Mouse (Mus musculus) thymus, postnatal 25 days (tissue): ENCODE results near the gene Dnajb14.
"Not testable (repeated sequence)": the region's sequence is repeated elsewhere in the genome, so short reads cannot be mapped to it uniquely, and the experiment has no call there.

ENCODE experiments used
- DNase-seq: peaks from one replicate; pipeline ENCODE4 v3.0.0; 2022

The Dnajb14 gene

GRCm38 (mm10) chr3:137867437-137868093 lies at the start of gene Dnajb14:
Gene Dnajb14, plus strand, starts transcription at chr3:137867675.
- DNase-seq, result peak; percentile 56

- no peak for DNase-seq
Observed at GRCm38 (mm10) chr3:137818713-137819112, 48.8 kb upstream of the Dnajb14 start.

- DNase-seq, result no peak
Observed at GRCm38 (mm10) chr3:137820688-137821467, 46.6 kb upstream of the Dnajb14 start.

GRCm38 (mm10) chr3:137823317-137823716 lies 44.2 kb upstream of the Dnajb14 start:
- DNase-seq, result no peak

GRCm38 (mm10) chr3:137827678-137828077 lies 39.8 kb upstream of the Dnajb14 start:
- DNase-seq, result no peak

DNA sequence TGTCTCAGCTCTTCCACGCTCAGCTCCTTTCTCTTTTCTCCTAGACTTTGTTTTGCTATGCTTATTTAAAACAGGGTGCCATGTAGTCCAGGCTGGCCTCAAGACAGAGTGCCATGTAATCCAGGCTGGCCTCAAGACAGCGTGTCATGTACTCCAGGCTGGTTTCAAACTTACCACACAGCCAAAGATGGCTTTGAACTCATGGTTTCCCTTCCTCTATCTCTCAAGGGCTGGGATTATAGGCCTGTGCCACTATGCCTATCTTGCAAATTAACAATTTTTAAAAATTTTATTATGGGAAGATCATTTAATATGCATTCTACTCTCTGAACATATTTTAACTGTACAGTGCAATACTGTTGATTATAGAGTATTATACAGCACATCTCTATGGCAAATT lies 36.3 kb upstream of the Dnajb14 start:
- DNase-seq, result no peak

- DNase-seq, result no peak
Observed at GRCm38 (mm10) chr3:137833128-137833527, 34.3 kb upstream of the Dnajb14 start.

DNA sequence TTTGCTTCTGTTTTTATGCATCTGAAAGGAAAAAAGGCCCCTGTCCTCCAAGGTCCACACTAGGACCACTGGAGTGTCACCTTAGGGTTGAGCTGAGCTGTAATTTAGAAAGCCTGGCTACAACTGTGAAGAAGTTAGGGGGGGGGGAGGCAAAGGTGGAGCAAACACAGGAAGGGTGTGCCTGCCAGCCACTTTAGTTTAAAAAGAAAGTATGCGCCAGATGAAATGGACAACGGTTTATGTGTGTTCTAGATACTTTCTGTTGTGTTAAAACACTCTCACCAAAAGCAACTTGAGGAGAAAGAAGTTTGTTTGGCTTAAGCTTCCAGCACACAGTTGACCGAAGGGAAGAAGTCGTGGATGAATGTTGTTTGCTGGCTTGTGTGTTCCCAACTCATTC lies 33.8 kb upstream of the Dnajb14 start:
- no peak for DNase-seq

GRCm38 (mm10) chr3:137836543-137836942 lies 30.9 kb upstream of the Dnajb14 start:
- no peak for DNase-seq

- no peak for DNase-seq
Observed at GRCm38 (mm10) chr3:137838160-137838559, 29.3 kb upstream of the Dnajb14 start.

DNA sequence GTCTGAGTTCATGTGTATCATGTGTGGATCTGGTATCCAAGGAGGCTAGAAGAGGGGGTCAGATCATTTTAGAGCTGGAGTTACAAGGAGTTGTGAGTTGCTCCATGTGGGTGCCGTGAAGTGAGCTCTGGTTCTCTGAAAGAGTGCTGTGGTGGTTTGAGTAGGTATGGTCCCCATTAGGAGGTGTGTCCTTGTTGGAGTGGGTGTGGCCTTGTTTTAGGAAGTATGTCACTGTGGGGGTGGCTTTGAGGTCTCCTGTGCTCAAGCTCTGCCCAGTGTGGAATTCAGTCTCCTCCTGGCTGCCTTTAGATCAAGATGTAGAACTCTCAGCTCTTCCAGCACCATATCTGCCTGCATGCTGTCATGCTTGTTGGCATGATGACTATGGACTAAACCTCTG lies 24.5 kb upstream of the Dnajb14 start:
- DNase-seq, result no peak

DNA sequence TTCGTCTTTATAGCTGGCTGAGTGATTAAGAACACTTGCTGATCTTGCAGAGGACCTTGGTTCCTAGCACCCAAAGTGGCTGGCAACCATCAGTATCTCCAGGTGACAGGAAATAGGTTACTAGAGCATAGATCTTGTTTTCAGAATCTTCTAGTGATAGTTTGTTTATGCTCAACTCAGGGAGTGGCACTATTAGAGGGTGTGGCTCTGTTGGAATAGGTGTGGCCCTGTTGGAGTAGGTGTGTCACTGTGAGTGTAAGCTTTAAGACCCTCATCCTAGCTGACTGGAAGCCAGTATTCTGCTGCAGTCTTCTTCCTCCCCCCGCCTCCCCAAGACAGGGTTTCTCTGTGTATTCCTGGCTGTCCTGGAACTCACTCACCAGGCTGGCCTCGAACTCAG lies 23.2 kb upstream of the Dnajb14 start:
- DNase-seq, result no peak

- no peak for DNase-seq
Observed at GRCm38 (mm10) chr3:137846552-137846951, 20.9 kb upstream of the Dnajb14 start.

DNA sequence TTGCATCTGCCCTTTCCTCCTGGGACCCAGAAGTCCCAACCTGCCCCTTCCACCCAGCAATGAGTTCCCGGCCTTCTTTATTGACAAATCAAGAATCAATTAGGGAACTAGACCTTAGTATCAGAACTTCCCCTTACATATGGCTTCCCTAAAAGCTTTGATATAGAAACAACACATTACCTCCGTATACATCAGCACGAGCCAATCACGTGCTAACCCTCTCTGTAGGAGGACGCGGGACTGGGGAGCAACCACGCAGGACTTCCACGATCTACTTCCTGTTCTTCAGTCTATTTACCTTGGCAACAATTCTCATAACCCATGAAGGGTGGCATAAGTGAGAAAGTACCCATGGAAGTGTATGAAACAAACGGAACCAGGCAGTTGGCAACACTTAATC lies 19.1 kb upstream of the Dnajb14 start:
- DNase-seq, result no peak

- DNase-seq, result no peak
Observed at GRCm38 (mm10) chr3:137849697-137850096, 17.8 kb upstream of the Dnajb14 start.

DNA sequence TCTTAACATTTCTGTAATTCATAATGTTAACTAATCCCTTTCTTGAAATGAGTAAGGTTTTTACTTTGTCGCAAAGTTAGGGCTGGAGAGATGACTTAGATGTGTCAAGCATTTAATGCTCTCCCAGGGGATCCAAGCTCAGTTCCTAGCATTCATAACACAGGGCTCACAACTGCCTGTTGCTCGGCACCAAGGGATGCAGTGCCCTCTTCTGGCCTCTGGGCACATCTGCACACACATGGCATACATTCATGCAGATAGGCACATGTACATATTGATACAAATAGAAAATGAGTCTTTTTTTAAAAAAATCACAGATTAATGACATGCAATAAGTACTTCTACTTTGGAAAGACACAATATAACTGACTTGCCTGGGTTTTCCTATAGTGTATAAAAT lies 16.3 kb upstream of the Dnajb14 start:
- no peak for DNase-seq

- not testable (repeated sequence) for DNase-seq
Observed at GRCm38 (mm10) chr3:137853011-137853410, 14.5 kb upstream of the Dnajb14 start.

GRCm38 (mm10) chr3:137855328-137855727 lies 12.1 kb upstream of the Dnajb14 start:
- no peak for DNase-seq

DNA sequence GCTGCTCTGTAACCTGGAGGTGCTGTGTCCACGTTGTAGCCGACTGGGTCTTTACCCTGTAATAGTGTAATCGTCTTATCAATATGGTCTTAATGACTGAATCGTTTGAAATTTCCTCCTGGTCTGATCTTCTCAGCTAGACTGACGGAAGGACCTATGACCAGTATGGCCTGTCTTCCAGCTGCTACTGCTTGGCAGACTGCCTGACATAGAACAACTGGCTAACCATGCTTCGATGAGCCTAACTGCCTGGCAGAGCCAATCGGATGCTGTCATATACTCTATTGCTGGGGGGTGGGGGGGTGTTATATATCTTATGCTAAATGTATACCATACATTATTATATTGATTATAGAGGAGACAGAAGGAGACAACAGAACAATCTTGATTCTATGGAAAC lies 11.4 kb upstream of the Dnajb14 start:
- no peak for DNase-seq

DNA sequence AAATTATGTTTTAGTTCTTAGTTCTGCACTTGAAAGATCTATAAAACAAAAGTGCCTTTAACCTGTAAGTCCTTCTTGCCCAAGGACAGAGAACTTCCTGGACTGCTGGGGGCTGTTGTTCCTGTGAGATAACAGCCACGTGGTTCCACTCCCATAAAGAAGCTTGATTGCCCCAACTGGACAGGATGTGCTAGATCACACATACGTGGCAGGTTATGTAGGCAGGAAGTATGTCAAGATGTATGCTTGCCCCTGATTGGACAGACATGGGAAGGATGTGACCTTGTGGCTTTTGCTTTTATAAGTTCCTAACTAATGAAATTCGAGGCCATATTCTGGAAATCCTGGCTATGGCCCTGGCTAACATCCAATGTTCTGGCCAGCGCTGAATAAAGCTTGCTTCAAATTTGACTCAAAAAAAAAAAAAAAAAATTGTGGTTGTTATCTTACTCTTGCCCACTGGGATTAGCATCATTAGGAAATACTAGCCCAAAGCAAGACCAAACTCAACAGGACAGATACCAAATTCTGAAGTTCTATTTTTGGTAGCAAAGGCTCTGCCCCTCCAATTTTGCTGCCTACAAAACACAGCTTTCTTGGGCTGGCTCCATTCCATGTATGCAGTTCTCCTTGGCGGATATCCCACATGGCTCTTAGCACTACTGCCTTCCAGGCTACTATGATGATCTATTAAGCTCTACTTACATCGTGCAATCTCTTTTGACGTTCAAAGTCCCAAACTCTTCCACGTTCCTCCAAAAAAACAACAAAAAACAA lies 6.9 kb upstream of the Dnajb14 start:
- no peak for DNase-seq

GRCm38 (mm10) chr3:137861436-137861835 lies 6.0 kb upstream of the Dnajb14 start:
- DNase-seq, result no peak

- no peak for DNase-seq
Observed at GRCm38 (mm10) chr3:137862600-137862999, 4.9 kb upstream of the Dnajb14 start.

- no peak for DNase-seq
Observed at GRCm38 (mm10) chr3:137863330-137864123, 3.9 kb upstream of the Dnajb14 start.
